Mouse (Mus musculus): Measurements from ENCODE around the gene Gm17190. TPM values are rescaled to one million over a fixed set of nuclear protein-coding genes. Genes with fewer than 3 reads are reported as not detected.

Gene Gm17190
- polyA plus RNA-seq, 1 experiment from 2014 or later, result not detected

GRCm38 (mm10) chr13:96126669-96127068, 44.8 kb downstream of the Gm17190 start:
- Histone ChIP-seq H3K36me3 (ENCODE audit: control insufficient read depth, insufficient read depth, low read length) (no peaks in the 10 kb centered on the region), H3K27me3 (ENCODE audit: control insufficient read depth, insufficient read depth, low read length) (peaks cover 8% of the 10 kb centered on the region)
- TF ChIP-seq EP300 (optimal IDR thresholded peaks at IDR 0.05), result no peak
- TF ChIP-seq CTCF (IDR thresholded peaks at IDR 0.05; ENCODE audit: low read depth), result no peak

GRCm38 (mm10) chr13:96129081-96129480, 47.2 kb downstream of the Gm17190 start:
- Histone ChIP-seq H3K4me2 (replicated peaks; ENCODE audit: low read depth) (no peak overlapping the region), H3K27me3 (ENCODE audit: control insufficient read depth, insufficient read depth, low read length) (peaks cover 11% of the 10 kb centered on the region), H3K36me3 (ENCODE audit: control insufficient read depth, insufficient read depth, low read length) (no peaks in the 10 kb centered on the region), H3K9ac (ENCODE audit: low read length) (no peak overlapping the region), H3K4me3 (ENCODE audit: low read depth, low read length) (no peak overlapping the region), H3K9me3 (ENCODE audit: control insufficient read depth, low read length) (no peaks in the 10 kb centered on the region), H3K4me1 (replicated peaks; ENCODE audit: control insufficient read depth, insufficient read depth) (no peaks in the 10 kb centered on the region; the same call in 1 of the 2 replicates), H3K27ac (replicated peaks) (no peak overlapping the region)
- ATAC-seq (ENCODE audit: low FRiP score, low TSS enrichment), result no peak
- WGBS, result 69% methylated on average over 3 of the region's 3 CpGs
- TF ChIP-seq EP300 (optimal IDR thresholded peaks at IDR 0.05) (no peak), CTCF (IDR thresholded peaks at IDR 0.05; ENCODE audit: low read depth) (no peak)
- no peak for DNase-seq (ENCODE audit: low spot score)

More at GRCm38 (mm10) chr13:96126669-96127068, 44.8 kb downstream of the Gm17190 start:
- no peak for DNase-seq (ENCODE audit: low spot score)
- Histone ChIP-seq H3K9me3 (ENCODE audit: control insufficient read depth, low read length) (no peaks in the 10 kb centered on the region), H3K4me3 (ENCODE audit: low read depth, low read length) (no peak overlapping the region), H3K4me2 (replicated peaks; ENCODE audit: low read depth) (no peak overlapping the region), H3K27ac (replicated peaks) (no peak overlapping the region), H3K9ac (ENCODE audit: low read length) (no peak overlapping the region), H3K4me1 (replicated peaks; ENCODE audit: control insufficient read depth, insufficient read depth) (no peaks in the 10 kb centered on the region; the same call in 1 of the 2 replicates)
- WGBS, result 57% methylated on average over 6 of the region's 6 CpGs
- no peak for ATAC-seq (ENCODE audit: low FRiP score, low TSS enrichment)

- Histone ChIP-seq H3K9ac (ENCODE audit: low read length) (no peak overlapping the region), H3K4me3 (ENCODE audit: low read depth, low read length) (peak overlapping the region; percentile 41), H3K4me2 (replicated peaks; ENCODE audit: low read depth) (peak overlapping the region; percentile 68), H3K27me3 (ENCODE audit: control insufficient read depth, insufficient read depth, low read length) (peaks cover 11% of the 10 kb centered on the region), H3K4me1 (replicated peaks; ENCODE audit: control insufficient read depth, insufficient read depth) (no peaks in the 10 kb centered on the region; the same call in 1 of the 2 replicates), H3K27ac (replicated peaks) (no peak overlapping the region), H3K9me3 (ENCODE audit: control insufficient read depth, low read length) (no peaks in the 10 kb centered on the region), H3K36me3 (ENCODE audit: control insufficient read depth, insufficient read depth, low read length) (no peaks in the 10 kb centered on the region)
- no peak for TF ChIP-seq EP300 (optimal IDR thresholded peaks at IDR 0.05)
- no peak for TF ChIP-seq CTCF (IDR thresholded peaks at IDR 0.05; ENCODE audit: low read depth)
- under 1% methylated on average over 19 of the region's 30 CpGs for WGBS
- peak; percentile 63 for DNase-seq (ENCODE audit: low spot score)
- ATAC-seq (ENCODE audit: low FRiP score, low TSS enrichment), result peak; percentile 57; the same call in 1 of the 2 replicates
These were observed 49.2 kb downstream of the Gm17190 start for GRCm38 (mm10) chr13:96131050-96131449.

- no peak for DNase-seq (ENCODE audit: low spot score)
- WGBS, result 3% methylated on average over 19 of the region's 19 CpGs
- no peaks in the 10 kb centered on the region for H3K36me3 ChIP-seq (ENCODE audit: control insufficient read depth, insufficient read depth, low read length)
- H3K4me1 ChIP-seq (replicated peaks; ENCODE audit: control insufficient read depth, insufficient read depth), result no peaks in the 10 kb centered on the region; the same call in 1 of the 2 replicates
- no peak overlapping the region for H3K27ac ChIP-seq (replicated peaks)
- H3K9ac ChIP-seq (ENCODE audit: low read length), result peak overlapping the region; percentile 24; the same call in 1 of the 2 replicates
- peak overlapping the region; percentile 41 for H3K4me3 ChIP-seq (ENCODE audit: low read depth, low read length)
- no peaks in the 10 kb centered on the region for H3K9me3 ChIP-seq (ENCODE audit: control insufficient read depth, low read length)
- peaks cover 11% of the 10 kb centered on the region for H3K27me3 ChIP-seq (ENCODE audit: control insufficient read depth, insufficient read depth, low read length)
- ATAC-seq (ENCODE audit: low FRiP score, low TSS enrichment), result no peak
- H3K4me2 ChIP-seq (replicated peaks; ENCODE audit: low read depth), result peak overlapping the region; percentile 68
- no peak for TF ChIP-seq CTCF (IDR thresholded peaks at IDR 0.05; ENCODE audit: low read depth)
These were observed 50.1 kb downstream of the Gm17190 start for GRCm38 (mm10) chr13:96131911-96132310.

- no peaks in the 10 kb centered on the region for H3K9me3 ChIP-seq (ENCODE audit: control insufficient read depth, low read length)
- no peaks in the 10 kb centered on the region for H3K36me3 ChIP-seq (ENCODE audit: control insufficient read depth, insufficient read depth, low read length)
- peak within 1 kb of the TSS; percentile 68 for H3K4me2 ChIP-seq (replicated peaks; ENCODE audit: low read depth)
- WGBS, result under 1% methylated on average over 42 of the region's 44 CpGs
- H3K4me1 ChIP-seq (replicated peaks; ENCODE audit: control insufficient read depth, insufficient read depth), result no peaks in the 10 kb centered on the region; the same call in 1 of the 2 replicates
- no peak within 1 kb of the TSS for H3K27ac ChIP-seq (replicated peaks)
- peak within 1 kb of the TSS; percentile 41 for H3K4me3 ChIP-seq (ENCODE audit: low read depth, low read length)
- peaks cover 11% of the 10 kb centered on the region for H3K27me3 ChIP-seq (ENCODE audit: control insufficient read depth, insufficient read depth, low read length)
- DNase-seq (ENCODE audit: low spot score) (peak; percentile 60), ATAC-seq (ENCODE audit: low FRiP score, low TSS enrichment) (peak; percentile 60; the same call in 1 of the 2 replicates)
- TF ChIP-seq CTCF (IDR thresholded peaks at IDR 0.05; ENCODE audit: low read depth), result peak; percentile 18; the same call in 1 of the 2 replicates
- no peak for TF ChIP-seq EP300 (optimal IDR thresholded peaks at IDR 0.05)
- peak within 1 kb of the TSS; percentile 24; the same call in 1 of the 2 replicates for H3K9ac ChIP-seq (ENCODE audit: low read length)
These were observed 50.6 kb downstream of the Gm17190 start, which contains the start of gene Sv2c for GRCm38 (mm10) chr13:96132401-96132816. Gene Sv2c, minus strand, starts transcription at chr13:96132577.

Other genes with a start within 250 kb of the Gm17190 start
- 15.3 and 16.5 TPM in 2 replicates for gene Iqgap2, start 190.1 kb upstream of the Gm17190 start, polyA plus RNA-seq (2015; fragmentation: Nextera tagmentation; extraction: Ambion mirVana)
- gene Gm20075, start 678 bp upstream of the Gm17190 start, polyA plus RNA-seq (2015; fragmentation: Nextera tagmentation; extraction: Ambion mirVana), result 13.7 and 14.1 TPM in 2 replicates
- gene Sv2c, start 50.5 kb downstream of the Gm17190 start, polyA plus RNA-seq (2015; fragmentation: Nextera tagmentation; extraction: Ambion mirVana), result 1.6 TPM in 2 replicates